Mouse (Mus musculus) embryonic fibroblast, embryonic 13.5 days (primary cell): Measurements from ENCODE around the gene Fam213b.

Source experiments
- CTCF ChIP-seq: IDR thresholded peaks from 2 replicates; pipeline ENCODE4 v1.5.1; 2011; ENCODE audit warnings: mild to moderate bottlenecking, control low read depth, low read length, moderate library complexity, borderline replicate concordance; ENCODE audit not compliant: insufficient read depth
- POLR2A ChIP-seq: IDR thresholded peaks from 2 replicates; pipeline ENCODE4 v1.6.1; 2011; ENCODE audit warnings: low read depth, mild to moderate bottlenecking, control low read depth, low read length, moderate library complexity

GRCm38 (mm10) chr4:154854676-154855345, 44.1 kb downstream of the Fam213b start:
- TF ChIP-seq CTCF, result no peak
- TF ChIP-seq POLR2A, result no peak
